Mouse (Mus musculus) megakaryocyte, embryonic 14.5 days (primary cell): Measurements from ENCODE around the gene Ccdc97.

Experiments
- FLI1 ChIP-seq: IDR thresholded peaks from 2 replicates; pipeline ENCODE4 v1.6.1; 2012; ENCODE audit warnings: low read length, inconsistent platforms, mixed read lengths
- GATA1 ChIP-seq: IDR thresholded peaks from 3 replicates; pipeline ENCODE4 v1.6.1; 2012; ENCODE audit warnings: mixed read lengths, low read length, inconsistent platforms, borderline replicate concordance

DNA sequence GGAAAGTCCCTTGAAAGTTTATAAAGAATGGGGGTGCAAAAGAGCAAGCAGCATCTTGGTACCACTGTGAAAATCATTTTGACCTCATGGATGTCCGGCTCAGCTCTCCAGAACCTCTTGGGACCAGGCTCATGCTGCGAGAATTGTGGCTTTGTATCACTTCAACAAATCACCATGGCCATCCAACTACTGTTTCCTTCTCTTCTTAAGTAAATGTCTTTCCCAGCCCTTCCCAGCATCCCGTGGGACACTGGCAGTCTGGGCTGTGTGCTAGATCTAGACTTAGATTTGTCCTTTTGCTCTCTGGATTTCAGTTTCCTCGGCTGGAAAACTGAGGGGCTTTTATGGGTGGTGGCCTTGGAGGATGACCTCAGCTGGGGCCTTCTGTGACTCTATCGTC is 49.3 kb upstream of the Ccdc97 start:
- TF ChIP-seq GATA1 (no peak), FLI1 (no peak)
